Mouse (Mus musculus): Measurements from ENCODE around the gene 9230102O04Rik. TPM values are rescaled to one million over a fixed set of nuclear protein-coding genes. Genes with fewer than 3 reads are reported as not detected.

9230102O04Rik gene
- total and polyA plus RNA-seq, 3 experiments, result 4.9 to 13.6 (median 5.0) TPM

DNA sequence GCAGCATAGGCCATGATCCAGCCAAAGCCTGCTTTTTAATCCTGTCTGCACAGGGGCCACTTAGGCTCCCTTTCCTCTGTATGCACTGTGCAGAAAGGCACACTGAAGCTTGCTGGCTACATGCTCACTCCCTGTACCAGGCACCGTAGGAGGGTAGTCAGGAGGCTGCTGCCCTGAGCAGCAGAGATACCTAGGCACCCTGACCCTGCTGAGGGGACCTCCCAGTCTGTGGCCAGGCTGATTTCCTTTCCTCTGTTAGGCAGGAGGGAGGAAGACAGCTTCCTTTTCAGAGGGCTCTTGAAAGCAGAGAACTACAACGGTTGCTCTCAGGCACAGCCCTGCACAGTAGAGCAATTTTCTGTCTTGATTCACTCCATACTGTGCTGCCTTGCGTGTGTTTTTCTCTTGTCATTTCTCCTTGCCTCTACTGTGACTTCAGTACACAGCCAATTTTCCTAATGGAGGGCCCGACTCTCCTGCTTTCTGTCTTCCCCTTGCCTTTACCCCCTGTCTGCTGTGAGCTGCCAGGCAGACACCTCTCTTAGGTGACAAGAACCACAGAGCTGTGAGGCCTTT lies 18.1 kb downstream of the 9230102O04Rik start:
- DNase-seq (ENCODE audit: low spot score), result no peak
- no peak for TF ChIP-seq TAL1 (conservative IDR thresholded peaks at IDR 0.05; ENCODE audit: low read depth, low read length)
- no peak for TF ChIP-seq POLR2AphosphoS5 (IDR thresholded peaks at IDR 0.05; ENCODE audit: insufficient replicate concordance, low read depth, low read length)
- TF ChIP-seq GATA1 (IDR thresholded peaks at IDR 0.05; ENCODE audit: borderline replicate concordance, low read length), result no peak
- TF ChIP-seq GATA2 (IDR thresholded peaks at IDR 0.05; ENCODE audit: borderline replicate concordance, low read depth, low read length), result no peak
- no peak for TF ChIP-seq CTCF (IDR thresholded peaks at IDR 0.05; ENCODE audit: low read depth, low read length)
- Histone ChIP-seq H3K4me3 (ENCODE audit: low read depth, low read length) (no peak overlapping the region), H3K4me1 (ENCODE audit: insufficient read depth, low read depth, low read length) (peaks cover 35% of the 10 kb centered on the region), H3K9me3 (replicated peaks) (no peaks in the 10 kb centered on the region), H3K27me3 (ENCODE audit: insufficient read depth, low read length) (no peaks in the 10 kb centered on the region; the same call in 1 of the 2 replicates), H3K36me3 (replicated peaks) (peaks cover 52% of the 10 kb centered on the region)
- peak; percentile 37 for ATAC-seq (ENCODE audit: extremely low read depth, insufficient number of reproducible peaks, low FRiP score, poor library complexity, severe bottlenecking)

DNA sequence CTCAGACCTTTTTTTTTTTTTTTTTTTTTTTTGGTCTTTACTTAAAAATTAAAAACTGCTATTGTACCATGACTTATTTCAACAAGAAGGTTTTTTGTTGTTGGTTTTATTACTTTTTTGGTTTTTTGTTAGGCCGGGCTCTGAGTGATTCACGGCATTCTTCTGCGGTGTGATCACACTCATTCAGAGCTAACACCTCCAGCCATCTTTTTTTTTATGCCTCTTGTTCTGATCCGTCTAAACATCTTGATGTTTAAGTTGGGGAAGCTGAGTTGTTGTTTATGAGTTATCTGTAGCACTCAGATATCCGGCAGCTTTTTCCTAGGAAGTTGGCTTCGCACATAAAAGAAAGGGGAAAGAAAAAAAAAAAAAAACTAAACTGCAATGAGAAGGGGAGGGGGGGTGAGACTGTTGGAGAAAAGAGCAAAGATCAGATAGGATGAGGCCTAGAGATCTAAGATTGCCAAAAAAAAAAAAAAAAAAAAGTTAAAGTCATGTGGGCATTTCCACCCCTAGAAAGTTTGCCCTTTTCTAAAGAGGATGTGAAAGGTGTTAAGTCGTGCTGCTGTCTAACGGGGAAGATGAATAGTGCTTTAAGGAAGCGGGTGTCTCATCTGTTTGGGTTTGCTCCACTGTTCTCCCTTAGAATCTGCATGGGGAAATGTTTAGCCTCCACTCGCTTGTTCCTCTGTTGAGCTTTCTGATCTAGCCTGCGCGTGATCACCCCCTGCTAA lies 22.1 kb downstream of the 9230102O04Rik start:
- H3K27me3 ChIP-seq (ENCODE audit: insufficient read depth, low read length), result no peaks in the 10 kb centered on the region
- ATAC-seq (ENCODE audit: extremely low read depth, insufficient number of reproducible peaks, low FRiP score, poor library complexity, severe bottlenecking), result no peak

DNA sequence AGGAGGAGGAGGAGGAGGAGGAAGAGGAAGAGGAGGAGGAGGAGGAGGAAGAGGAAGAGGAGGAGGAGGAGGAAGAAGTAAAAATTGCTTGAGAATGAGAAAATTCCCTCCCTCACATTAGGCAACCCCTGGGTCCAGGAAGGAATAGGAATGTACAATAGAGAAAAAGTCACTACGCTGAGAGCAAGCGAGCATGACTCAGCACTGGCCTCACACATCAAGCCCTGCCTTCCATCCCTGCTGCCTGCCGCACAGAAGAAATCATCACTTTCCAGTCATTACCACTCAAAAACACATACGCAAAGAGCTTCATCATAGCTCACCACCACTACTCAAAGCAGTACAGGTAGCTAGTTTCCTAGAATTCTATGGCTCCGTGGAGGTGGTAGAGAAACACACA lies 28.6 kb downstream of the 9230102O04Rik start:
- H3K9me3 ChIP-seq (replicated peaks), result no peaks in the 10 kb centered on the region
- peak; percentile 28; the same call in 1 of the 2 replicates for ATAC-seq (ENCODE audit: extremely low read depth, insufficient number of reproducible peaks, low FRiP score, poor library complexity, severe bottlenecking)
- TF ChIP-seq GATA1 (IDR thresholded peaks at IDR 0.05; ENCODE audit: borderline replicate concordance, low read length) (no peak), POLR2AphosphoS5 (IDR thresholded peaks at IDR 0.05; ENCODE audit: insufficient replicate concordance, low read depth, low read length) (no peak), GATA2 (IDR thresholded peaks at IDR 0.05; ENCODE audit: borderline replicate concordance, low read depth, low read length) (no peak), TAL1 (conservative IDR thresholded peaks at IDR 0.05; ENCODE audit: low read depth, low read length) (no peak)

More for the DNA sequence above, 22.1 kb downstream of the 9230102O04Rik start:
- no peaks in the 10 kb centered on the region for H3K9me3 ChIP-seq (replicated peaks)
- no peak for DNase-seq (ENCODE audit: low spot score)
- H3K4me3 ChIP-seq (ENCODE audit: low read depth, low read length), result no peak overlapping the region
- peaks cover 21% of the 10 kb centered on the region for H3K4me1 ChIP-seq (ENCODE audit: insufficient read depth, low read depth, low read length)
- TF ChIP-seq CTCF (IDR thresholded peaks at IDR 0.05; ENCODE audit: low read depth, low read length) (no peak), TAL1 (conservative IDR thresholded peaks at IDR 0.05; ENCODE audit: low read depth, low read length) (no peak), GATA1 (IDR thresholded peaks at IDR 0.05; ENCODE audit: borderline replicate concordance, low read length) (no peak), POLR2AphosphoS5 (IDR thresholded peaks at IDR 0.05; ENCODE audit: insufficient replicate concordance, low read depth, low read length) (no peak), GATA2 (IDR thresholded peaks at IDR 0.05; ENCODE audit: borderline replicate concordance, low read depth, low read length) (no peak)
- H3K36me3 ChIP-seq (replicated peaks), result peaks cover 42% of the 10 kb centered on the region

DNA sequence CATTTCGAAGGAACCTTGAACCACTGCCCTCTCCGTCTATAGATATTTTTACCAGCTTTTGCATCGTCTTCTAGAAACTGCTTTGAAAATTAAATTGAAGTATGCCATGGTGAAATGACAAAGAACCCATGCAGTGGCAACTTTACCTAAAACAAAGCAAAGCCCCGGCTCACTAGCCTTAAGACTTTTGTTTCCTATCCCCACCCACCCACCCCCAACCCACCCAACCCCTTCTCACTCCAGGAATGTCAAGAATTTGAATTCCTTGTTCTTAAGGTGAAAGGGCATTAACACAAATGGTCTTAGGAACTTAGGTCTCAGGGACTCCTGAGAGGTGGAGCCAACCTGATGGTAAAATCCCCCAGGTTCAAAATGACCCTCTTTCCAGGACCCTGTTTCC lies 33.5 kb downstream of the 9230102O04Rik start:
- Histone ChIP-seq H3K4me1 (ENCODE audit: insufficient read depth, low read depth, low read length) (peaks cover 9% of the 10 kb centered on the region), H3K9me3 (replicated peaks) (no peaks in the 10 kb centered on the region), H3K36me3 (replicated peaks) (peaks cover 12% of the 10 kb centered on the region), H3K27me3 (ENCODE audit: insufficient read depth, low read length) (peaks cover 9% of the 10 kb centered on the region), H3K4me3 (ENCODE audit: low read depth, low read length) (no peak overlapping the region)
- ATAC-seq (ENCODE audit: extremely low read depth, insufficient number of reproducible peaks, low FRiP score, poor library complexity, severe bottlenecking) (no peak), DNase-seq (ENCODE audit: low spot score) (no peak)
- TF ChIP-seq TAL1 (conservative IDR thresholded peaks at IDR 0.05; ENCODE audit: low read depth, low read length) (no peak), GATA2 (IDR thresholded peaks at IDR 0.05; ENCODE audit: borderline replicate concordance, low read depth, low read length) (no peak), POLR2AphosphoS5 (IDR thresholded peaks at IDR 0.05; ENCODE audit: insufficient replicate concordance, low read depth, low read length) (no peak), GATA1 (IDR thresholded peaks at IDR 0.05; ENCODE audit: borderline replicate concordance, low read length) (no peak), CTCF (IDR thresholded peaks at IDR 0.05; ENCODE audit: low read depth, low read length) (no peak)

More for the DNA sequence above, 28.6 kb downstream of the 9230102O04Rik start:
- H3K4me3 ChIP-seq (ENCODE audit: low read depth, low read length), result no peak overlapping the region
- no peak for DNase-seq (ENCODE audit: low spot score)
- H3K36me3 ChIP-seq (replicated peaks), result peaks cover 23% of the 10 kb centered on the region
- H3K27me3 ChIP-seq (ENCODE audit: insufficient read depth, low read length), result no peaks in the 10 kb centered on the region
- H3K4me1 ChIP-seq (ENCODE audit: insufficient read depth, low read depth, low read length), result peaks cover 14% of the 10 kb centered on the region

DNA sequence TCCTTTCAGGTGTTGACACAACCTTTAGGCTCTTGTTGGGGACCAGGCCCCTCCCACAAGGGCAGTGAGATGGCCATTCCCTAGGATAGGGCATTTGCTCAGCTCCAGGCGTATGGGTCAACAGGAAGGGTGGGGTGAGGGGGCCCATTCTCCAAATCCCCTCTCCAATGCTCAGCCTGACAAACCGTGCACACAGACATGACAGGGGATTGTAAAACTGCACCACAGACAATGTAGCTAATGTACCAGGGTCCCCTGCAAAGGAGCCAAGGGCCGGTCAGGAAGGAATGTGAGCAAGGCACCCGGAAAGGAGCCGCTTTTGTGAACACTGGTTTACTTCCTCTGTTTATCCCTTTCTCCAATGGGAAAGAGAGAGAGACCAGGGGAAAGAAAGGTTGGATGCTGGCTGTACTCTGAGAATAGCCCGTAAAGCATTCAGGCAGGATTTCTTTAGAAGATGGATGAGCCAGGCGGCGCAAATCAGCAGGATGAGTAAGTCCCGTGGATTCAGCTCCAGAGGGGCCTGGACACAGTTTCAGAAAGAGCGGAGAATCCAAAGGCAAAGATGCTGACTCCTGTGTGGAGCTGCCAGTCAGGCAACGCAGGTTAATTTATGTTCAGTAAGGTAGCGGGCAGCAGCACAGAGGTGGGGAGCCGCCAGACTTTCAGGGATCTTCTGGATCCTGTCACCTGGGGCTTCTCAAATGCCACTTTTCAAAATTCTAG lies 36.3 kb downstream of the 9230102O04Rik start:
- Histone ChIP-seq H3K27me3 (ENCODE audit: insufficient read depth, low read length) (peaks cover 17% of the 10 kb centered on the region), H3K9me3 (replicated peaks) (no peaks in the 10 kb centered on the region), H3K4me3 (ENCODE audit: low read depth, low read length) (no peak overlapping the region), H3K36me3 (replicated peaks) (peaks cover under 1% of the 10 kb centered on the region), H3K4me1 (ENCODE audit: insufficient read depth, low read depth, low read length) (no peaks in the 10 kb centered on the region)
- TF ChIP-seq GATA1 (IDR thresholded peaks at IDR 0.05; ENCODE audit: borderline replicate concordance, low read length) (no peak), POLR2AphosphoS5 (IDR thresholded peaks at IDR 0.05; ENCODE audit: insufficient replicate concordance, low read depth, low read length) (no peak), TAL1 (conservative IDR thresholded peaks at IDR 0.05; ENCODE audit: low read depth, low read length) (no peak), CTCF (IDR thresholded peaks at IDR 0.05; ENCODE audit: low read depth, low read length) (no peak), GATA2 (IDR thresholded peaks at IDR 0.05; ENCODE audit: borderline replicate concordance, low read depth, low read length) (no peak)
- ATAC-seq (ENCODE audit: extremely low read depth, insufficient number of reproducible peaks, low FRiP score, poor library complexity, severe bottlenecking) (no peak), DNase-seq (ENCODE audit: low spot score) (no peak)

DNA sequence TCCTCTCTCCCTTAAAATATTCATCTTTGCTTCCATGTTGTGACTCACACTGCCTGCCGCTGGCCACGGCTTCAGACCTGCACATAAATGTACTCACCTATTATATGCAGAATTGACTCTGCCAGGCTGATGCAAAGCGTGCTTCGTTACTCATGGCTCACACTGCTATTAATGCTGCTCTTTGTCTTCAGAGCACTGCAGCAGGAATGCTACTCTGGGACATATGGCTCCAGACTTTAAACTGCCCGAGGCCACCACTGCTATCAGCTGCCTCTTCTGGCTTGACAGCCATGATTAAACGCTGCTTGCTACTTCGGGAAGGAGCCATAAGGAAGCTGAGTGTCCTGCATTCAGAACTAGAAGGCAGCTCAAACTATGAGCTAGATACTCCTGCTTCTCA lies 54.1 kb downstream of the 9230102O04Rik start:
- Histone ChIP-seq H3K4me1 (ENCODE audit: insufficient read depth, low read depth, low read length) (no peaks in the 10 kb centered on the region; the same call in 1 of the 2 replicates), H3K36me3 (replicated peaks) (no peaks in the 10 kb centered on the region), H3K4me3 (ENCODE audit: low read depth, low read length) (no peak overlapping the region), H3K9me3 (replicated peaks) (no peaks in the 10 kb centered on the region), H3K27me3 (ENCODE audit: insufficient read depth, low read length) (peaks cover 20% of the 10 kb centered on the region)
- TF ChIP-seq GATA1 (IDR thresholded peaks at IDR 0.05; ENCODE audit: borderline replicate concordance, low read length), result no peak
- no peak for TF ChIP-seq POLR2AphosphoS5 (IDR thresholded peaks at IDR 0.05; ENCODE audit: insufficient replicate concordance, low read depth, low read length)
- no peak for TF ChIP-seq GATA2 (IDR thresholded peaks at IDR 0.05; ENCODE audit: borderline replicate concordance, low read depth, low read length)
- TF ChIP-seq CTCF (IDR thresholded peaks at IDR 0.05; ENCODE audit: low read depth, low read length), result no peak
- TF ChIP-seq TAL1 (conservative IDR thresholded peaks at IDR 0.05; ENCODE audit: low read depth, low read length), result no peak
- DNase-seq (ENCODE audit: low spot score), result no peak
- no peak for ATAC-seq (ENCODE audit: extremely low read depth, insufficient number of reproducible peaks, low FRiP score, poor library complexity, severe bottlenecking)
